Mouse (Mus musculus) G1E (cell line): Measurements from ENCODE around the gene Trpt1. TPM values are rescaled to one million over a fixed set of nuclear protein-coding genes. Genes with fewer than 3 reads are reported as not detected.
"Not testable (repeated sequence)": the region's sequence is repeated elsewhere in the genome, so short reads cannot be mapped to it uniquely, and the experiment has no call there.

ENCODE experiments used
- ATAC-seq: 2 replicates; pipeline ENCODE4 v1.8.0; 2016; ENCODE audit warnings: mild to moderate bottlenecking; ENCODE audit not compliant: insufficient number of reproducible peaks, poor library complexity, low FRiP score, severe bottlenecking; ENCODE audit errors: extremely low read depth
- DNase-seq: peaks from one replicate; pipeline ENCODE4 v3.0.0; 2012; ENCODE audit warnings: low spot score
- H3K27me3 ChIP-seq: 2 replicates; pipeline ENCODE4 v1.6.1; 2012; ENCODE audit warnings: mild to moderate bottlenecking, low read length, inconsistent platforms; ENCODE audit not compliant: insufficient read depth
- H3K36me3 ChIP-seq: replicated peaks from 2 replicates; pipeline ENCODE3; 2012; ENCODE audit warnings: mild to moderate bottlenecking, inconsistent platforms
- H3K4me1 ChIP-seq: 2 replicates; pipeline ENCODE4 v1.6.1; 2012; ENCODE audit warnings: low read depth, low read length, inconsistent platforms, mixed read lengths; ENCODE audit not compliant: insufficient read depth
- H3K4me3 ChIP-seq: 2 replicates; pipeline ENCODE4 v1.5.1; 2012; ENCODE audit warnings: low read depth, mild to moderate bottlenecking, inconsistent platforms, low read length, moderate library complexity, mixed read lengths
- H3K9me3 ChIP-seq: replicated peaks from 2 replicates; pipeline ENCODE4 v1.6.1; 2012; ENCODE audit warnings: inconsistent platforms
- CTCF ChIP-seq: IDR thresholded peaks from 2 replicates; pipeline ENCODE4 v1.5.1; 2012; ENCODE audit warnings: low read depth, low read length, inconsistent platforms, mixed read lengths
- GATA1 ChIP-seq: IDR thresholded peaks from 2 replicates; pipeline ENCODE4 v1.6.1; 2012; ENCODE audit warnings: borderline replicate concordance, low read length, inconsistent platforms, mixed read lengths
- GATA2 ChIP-seq: IDR thresholded peaks from 2 replicates; pipeline ENCODE4 v1.6.1; 2012; ENCODE audit warnings: low read depth, low read length, inconsistent platforms, borderline replicate concordance
- POLR2AphosphoS5 ChIP-seq: IDR thresholded peaks from 2 replicates; pipeline ENCODE4 v1.6.1; 2012; ENCODE audit warnings: low read depth, low read length, inconsistent platforms; ENCODE audit not compliant: insufficient replicate concordance
- TAL1 ChIP-seq: conservative IDR thresholded peaks from 2 replicates; pipeline ENCODE4 v1.6.1; 2012; ENCODE audit warnings: low read depth, low read length, inconsistent platforms, mixed read lengths
- polyA plus RNA-seq: library from polyadenylated mRNA; stranded (reverse); fragments of >175 nt; gene quantifications from 2 replicates; pipeline ENCODE4 v1.2.3, GENCODE M21; 2012
- total RNA-seq, 2 experiments: library from RNA; stranded (forward) in 1 of 2; stranded (reverse) in 1 of 2; fragments of 200-1000 nt in 1 of 2; fragments of >200 nt in 1 of 2; fragmentation: Nextera tagmentation in 1 of 2; gene quantifications; 2 replicates each; pipeline ENCODE4 v1.2.3; 2014 to 2017

Gene Trpt1
- total and polyA plus RNA-seq, 3 experiments, result 1.2 to 2.6 (median 1.6) TPM

GRCm38 (mm10) chr19:6987061-6987903, 8.6 kb upstream of the Trpt1 start, which contains the start of gene Vegfb:
Gene Vegfb (minus strand): TSS chr19:6987651.
- ATAC-seq (no peak), DNase-seq (peak; percentile 65)
- H3K4me1 ChIP-seq, result peaks cover 56% of the 10 kb centered on the region
- TF ChIP-seq GATA1 (no peak), CTCF (no peak), TAL1 (no peak), GATA2 (no peak), POLR2AphosphoS5 (no peak)
- H3K36me3 ChIP-seq, result peaks cover 56% of the 10 kb centered on the region
- no peaks in the 10 kb centered on the region for H3K9me3 ChIP-seq
- H3K4me3 ChIP-seq, result peak within 1 kb of the TSS; percentile 88
- H3K27me3 ChIP-seq, result no peaks in the 10 kb centered on the region

- ATAC-seq (no peak), DNase-seq (no peak)
- Histone ChIP-seq H3K4me3 (peak overlapping the region; percentile 88), H3K4me1 (peaks cover 56% of the 10 kb centered on the region), H3K36me3 (peaks cover 50% of the 10 kb centered on the region), H3K27me3 (no peaks in the 10 kb centered on the region), H3K9me3 (no peaks in the 10 kb centered on the region)
- TF ChIP-seq GATA1 (no peak), CTCF (no peak), POLR2AphosphoS5 (no peak), GATA2 (no peak), TAL1 (no peak)
Measured at GRCm38 (mm10) chr19:6987904-6988285, 8.0 kb upstream of the Trpt1 start.

- DNase-seq (no peak), ATAC-seq (no peak)
- H3K27me3 ChIP-seq, result no peaks in the 10 kb centered on the region
- H3K4me1 ChIP-seq, result peaks cover 63% of the 10 kb centered on the region
- H3K4me3 ChIP-seq, result no peak overlapping the region
- peaks cover 51% of the 10 kb centered on the region for H3K36me3 ChIP-seq
- no peaks in the 10 kb centered on the region for H3K9me3 ChIP-seq
- TF ChIP-seq GATA1, result no peak
- no peak for TF ChIP-seq TAL1
- no peak for TF ChIP-seq POLR2AphosphoS5
- no peak for TF ChIP-seq GATA2
- no peak for TF ChIP-seq CTCF
Measured at GRCm38 (mm10) chr19:6989251-6989650, 6.7 kb upstream of the Trpt1 start.

GRCm38 (mm10) chr19:6990712-6991111, 5.2 kb upstream of the Trpt1 start:
- H3K27me3 ChIP-seq, result no peaks in the 10 kb centered on the region
- peaks cover 72% of the 10 kb centered on the region for H3K4me1 ChIP-seq
- peaks cover 46% of the 10 kb centered on the region for H3K36me3 ChIP-seq
- H3K9me3 ChIP-seq, result no peaks in the 10 kb centered on the region
- TF ChIP-seq GATA2 (no peak), CTCF (no peak), GATA1 (no peak), POLR2AphosphoS5 (no peak), TAL1 (no peak)
- ATAC-seq (no peak), DNase-seq (no peak)
- H3K4me3 ChIP-seq, result no peak overlapping the region

- not testable (repeated sequence) for H3K9me3 ChIP-seq, H3K27me3 ChIP-seq, DNase-seq, ATAC-seq, H3K4me3 ChIP-seq
- Histone ChIP-seq H3K4me1 (peaks cover 70% of the 10 kb centered on the region), H3K36me3 (peaks cover 41% of the 10 kb centered on the region)
Measured at GRCm38 (mm10) chr19:6991166-6991565, 4.8 kb upstream of the Trpt1 start.

GRCm38 (mm10) chr19:6992011-6992858, 3.7 kb upstream of the Trpt1 start, which contains the start of gene Dnajc4:
Gene Dnajc4 (minus strand): TSS chr19:6992572.
- H3K4me1 ChIP-seq, result peaks cover 69% of the 10 kb centered on the region
- peak; percentile 96 for DNase-seq
- peak; percentile 95 for ATAC-seq
- H3K9me3 ChIP-seq, result no peaks in the 10 kb centered on the region
- TF ChIP-seq GATA2 (no peak), CTCF (no peak), GATA1 (no peak), TAL1 (no peak), POLR2AphosphoS5 (no peak)
- H3K4me3 ChIP-seq, result peak within 1 kb of the TSS; percentile 77
- H3K27me3 ChIP-seq, result no peaks in the 10 kb centered on the region
- H3K36me3 ChIP-seq, result peaks cover 38% of the 10 kb centered on the region
